Mouse (Mus musculus): ENCODE measurements at regions not wholly inside any gene's neighbourhood (a gene's known extent, or its start where the extent isn't known, plus 50 kb on each side); places are given as distances from the start of the nearest gene placed in this dataset.

DNA sequence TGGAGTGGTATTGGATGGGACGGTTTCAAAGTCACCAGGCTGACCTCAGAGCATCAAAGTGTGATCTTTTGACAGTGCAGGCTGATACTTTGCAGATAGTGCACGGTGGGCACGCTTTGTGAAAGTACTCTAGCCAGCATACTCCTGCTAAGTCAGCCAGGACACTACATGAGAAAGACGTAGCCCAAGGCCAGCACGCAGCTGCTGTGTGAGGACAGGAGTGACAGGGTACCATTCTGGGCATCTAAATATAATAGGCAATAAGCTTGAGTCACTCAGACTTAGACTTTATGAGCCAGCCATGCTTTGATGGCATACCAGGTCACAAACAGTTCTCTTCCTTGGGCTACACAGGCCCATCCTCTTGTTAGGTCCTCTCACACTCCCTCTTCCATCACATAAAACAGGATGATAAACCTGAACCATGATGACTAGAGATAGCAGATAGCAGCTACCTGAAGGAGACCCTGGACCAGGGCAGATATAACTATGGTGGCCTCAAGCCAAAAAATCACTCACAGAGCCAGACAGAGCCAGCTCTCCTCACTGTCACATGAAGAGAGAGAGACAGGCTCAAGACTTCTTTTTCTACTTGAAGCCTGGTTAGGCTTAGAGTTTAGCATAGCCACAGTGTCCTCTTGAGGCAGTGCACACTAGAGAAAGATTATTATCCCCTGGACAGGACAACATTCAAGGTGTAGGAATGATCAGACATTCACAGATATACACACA, 156.7 kb upstream of the Rreb1 start:
- no peaks in the 10 kb centered on the region for H3K36me3 ChIP-seq (ENCODE audit: insufficient read depth, low read length)
- H3K9me3 ChIP-seq (ENCODE audit: low read length) = no peaks in the 10 kb centered on the region
- H3K4me2 ChIP-seq (replicated peaks; ENCODE audit: low read depth, low read length) = no peak overlapping the region
- no peak for ATAC-seq (ENCODE audit: low FRiP score, low TSS enrichment)
- no peak overlapping the region for H3K4me3 ChIP-seq (ENCODE audit: low read length)
- WGBS = 91% methylated on average over 5 of the region's 5 CpGs
- no peaks in the 10 kb centered on the region for H3K27me3 ChIP-seq (ENCODE audit: insufficient read depth, low read length)
- no peak overlapping the region for H3K9ac ChIP-seq (replicated peaks; ENCODE audit: low read length)
- peaks cover 12% of the 10 kb centered on the region for H3K4me1 ChIP-seq (ENCODE audit: insufficient read depth, low read length)
- H3K27ac ChIP-seq (ENCODE audit: low read length) = no peak overlapping the region

DNA sequence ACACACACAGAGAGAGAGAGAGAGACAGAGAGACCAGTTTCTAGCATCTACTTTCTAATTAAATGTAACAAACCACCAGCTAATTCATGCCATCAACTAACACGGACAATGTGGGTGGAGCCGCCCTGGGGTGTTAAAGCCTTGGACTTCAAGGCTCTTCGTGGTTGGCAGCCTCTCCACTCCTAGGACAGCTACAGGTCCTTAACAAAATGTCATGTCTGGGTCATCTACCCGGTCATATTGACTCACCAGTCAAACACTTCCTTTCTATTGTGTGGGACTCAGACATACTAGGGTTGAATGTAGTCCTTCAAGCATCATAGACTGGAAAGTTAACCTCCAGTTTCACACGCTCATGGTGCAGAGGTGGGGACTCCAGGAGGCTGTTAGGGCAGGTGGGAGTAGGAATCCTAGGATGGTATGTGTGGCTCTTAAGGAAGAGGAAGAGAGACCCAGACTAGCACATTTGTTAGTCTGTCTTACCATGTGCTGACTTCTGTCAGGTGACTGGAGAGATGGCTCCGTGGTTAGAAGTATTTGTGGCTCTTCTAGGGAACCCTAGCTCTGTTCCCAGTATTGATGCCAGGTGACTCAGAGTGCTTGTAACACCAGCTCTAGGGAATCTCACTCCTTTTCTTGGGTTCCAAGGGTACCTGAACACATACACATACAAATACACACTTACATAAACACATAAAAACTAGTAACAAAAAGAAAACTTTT, 155.7 kb upstream of the Rreb1 start:
- Histone ChIP-seq H3K9ac (replicated peaks; ENCODE audit: low read length) (no peak overlapping the region), H3K27ac (ENCODE audit: low read length) (no peak overlapping the region), H3K27me3 (ENCODE audit: insufficient read depth, low read length) (no peaks in the 10 kb centered on the region), H3K9me3 (ENCODE audit: low read length) (no peaks in the 10 kb centered on the region), H3K4me3 (ENCODE audit: low read length) (no peak overlapping the region), H3K36me3 (ENCODE audit: insufficient read depth, low read length) (no peaks in the 10 kb centered on the region), H3K4me1 (ENCODE audit: insufficient read depth, low read length) (peaks cover 12% of the 10 kb centered on the region), H3K4me2 (replicated peaks; ENCODE audit: low read depth, low read length) (no peak overlapping the region)
- 48% methylated on average over 6 of the region's 6 CpGs for WGBS
- ATAC-seq (ENCODE audit: low FRiP score, low TSS enrichment) = no peak

DNA sequence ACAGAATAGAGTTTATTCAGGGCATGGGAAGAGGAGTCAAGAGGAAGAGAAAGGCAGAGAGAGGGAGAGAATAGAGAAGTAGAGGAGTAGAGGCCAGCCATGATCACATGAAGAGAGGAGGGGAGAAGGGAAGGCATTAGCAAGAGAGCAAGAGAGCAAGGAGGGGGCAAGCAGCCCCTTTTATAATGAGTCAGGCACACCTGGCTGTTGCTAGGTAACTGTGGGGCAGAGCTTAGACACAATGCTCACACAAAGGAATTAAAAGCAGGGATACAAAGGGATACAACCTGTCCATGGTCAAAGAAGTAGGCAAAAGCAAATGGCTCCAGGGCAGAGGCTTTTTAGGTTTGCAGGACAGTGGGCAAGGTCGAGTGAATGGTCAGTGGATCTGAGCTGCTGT, 153.5 kb upstream of the Rreb1 start:
- Histone ChIP-seq H3K4me2 (replicated peaks; ENCODE audit: low read depth, low read length) (no peak overlapping the region), H3K4me1 (ENCODE audit: insufficient read depth, low read length) (peaks cover 10% of the 10 kb centered on the region), H3K4me3 (ENCODE audit: low read length) (no peak overlapping the region), H3K36me3 (ENCODE audit: insufficient read depth, low read length) (no peaks in the 10 kb centered on the region), H3K9ac (replicated peaks; ENCODE audit: low read length) (no peak overlapping the region), H3K9me3 (ENCODE audit: low read length) (no peaks in the 10 kb centered on the region), H3K27ac (ENCODE audit: low read length) (no peak overlapping the region), H3K27me3 (ENCODE audit: insufficient read depth, low read length) (no peaks in the 10 kb centered on the region)
- 58% methylated on average over 1 of the region's 1 CpGs for WGBS
- no peak for ATAC-seq (ENCODE audit: low FRiP score, low TSS enrichment)

DNA sequence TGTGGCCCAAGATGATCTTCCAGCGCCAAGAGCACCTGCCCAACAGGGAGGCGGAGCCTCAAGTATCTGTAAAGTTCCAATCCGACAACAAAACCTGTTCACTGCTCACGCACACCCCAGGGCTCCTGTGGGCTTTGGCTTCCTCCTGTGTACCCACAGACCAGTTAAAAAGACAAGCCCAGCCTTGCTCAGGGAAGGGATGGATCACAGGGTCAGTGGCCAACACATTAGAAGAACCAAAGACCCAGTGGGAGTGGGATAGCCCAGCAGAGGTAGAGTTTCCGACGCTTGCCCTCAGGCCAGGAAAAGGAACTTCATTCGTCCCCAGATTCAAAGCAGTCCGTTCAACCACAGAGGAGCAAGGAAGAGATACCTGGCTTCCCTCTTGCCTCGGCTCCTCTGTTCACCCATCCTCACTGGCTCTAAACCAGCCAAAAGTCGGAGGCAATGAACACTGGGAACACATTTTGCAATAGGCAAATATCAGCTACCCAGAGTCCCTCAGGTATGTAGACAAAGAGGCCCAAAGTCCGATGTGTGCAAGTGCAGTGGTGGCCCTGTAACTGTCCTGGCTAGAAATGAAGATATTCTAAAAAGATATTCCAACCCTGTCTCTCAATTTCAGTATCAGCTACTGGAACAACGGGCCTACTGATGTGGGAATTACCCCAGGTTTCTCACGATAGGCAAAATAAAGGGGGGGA, 152.5 kb upstream of the Rreb1 start:
- Histone ChIP-seq H3K4me1 (ENCODE audit: insufficient read depth, low read length) (peaks cover 1% of the 10 kb centered on the region; the same call in 1 of the 2 replicates), H3K9me3 (ENCODE audit: low read length) (no peaks in the 10 kb centered on the region), H3K4me2 (replicated peaks; ENCODE audit: low read depth, low read length) (no peak overlapping the region), H3K27me3 (ENCODE audit: insufficient read depth, low read length) (no peaks in the 10 kb centered on the region), H3K9ac (replicated peaks; ENCODE audit: low read length) (no peak overlapping the region), H3K27ac (ENCODE audit: low read length) (no peak overlapping the region), H3K4me3 (ENCODE audit: low read length) (no peak overlapping the region), H3K36me3 (ENCODE audit: insufficient read depth, low read length) (no peaks in the 10 kb centered on the region)
- ATAC-seq (ENCODE audit: low FRiP score, low TSS enrichment) = no peak
- WGBS = 90% methylated on average over 13 of the region's 13 CpGs

DNA sequence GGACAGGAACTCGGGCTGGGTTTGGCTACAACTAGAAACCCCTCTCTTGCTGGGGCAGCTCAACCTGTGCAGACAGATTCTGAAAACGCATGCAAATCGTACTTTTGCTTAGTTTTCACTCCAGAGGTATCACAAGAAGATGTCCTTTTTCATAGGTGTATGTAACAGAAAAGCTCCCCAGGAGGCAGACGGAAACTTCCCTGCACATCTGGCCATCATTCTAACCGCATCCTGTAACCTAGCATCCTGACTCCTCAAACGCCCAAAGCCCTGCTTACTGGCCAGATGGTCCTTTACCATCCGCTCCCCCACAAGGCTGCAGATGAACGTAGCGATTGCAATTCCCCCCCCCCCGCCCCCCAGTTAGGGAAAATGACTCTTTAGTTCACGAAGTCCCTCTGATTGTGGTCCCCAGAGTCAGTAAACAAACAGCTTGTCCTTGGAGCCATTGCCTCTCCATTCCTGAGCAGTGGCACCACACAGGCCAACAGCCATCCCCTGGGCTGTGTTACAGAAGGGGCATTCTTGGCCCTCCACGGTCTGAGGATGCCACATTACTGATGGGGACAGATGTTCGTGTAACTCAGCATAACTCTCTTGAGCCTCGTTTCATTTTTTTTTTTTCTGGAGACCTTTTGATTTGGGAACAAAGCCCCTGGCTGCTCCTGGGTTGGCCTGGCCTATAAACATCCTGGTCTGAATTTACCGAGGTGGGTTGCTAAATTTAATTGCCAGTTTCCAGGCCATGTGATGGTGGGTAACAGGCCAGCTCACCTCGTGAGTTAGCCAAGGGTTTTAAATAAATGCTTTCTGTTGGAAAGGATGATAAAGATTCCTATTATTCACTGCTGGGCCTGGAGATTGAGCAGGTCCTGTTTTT, 149.6 kb upstream of the Rreb1 start:
- Histone ChIP-seq H3K27me3 (ENCODE audit: insufficient read depth, low read length) (no peaks in the 10 kb centered on the region), H3K36me3 (ENCODE audit: insufficient read depth, low read length) (no peaks in the 10 kb centered on the region), H3K4me3 (ENCODE audit: low read length) (no peak overlapping the region), H3K9me3 (ENCODE audit: low read length) (0 out of 2 replicates have a peak, but pooled peaks cover 9% of the 10 kb centered on the region), H3K27ac (ENCODE audit: low read length) (no peak overlapping the region), H3K4me1 (ENCODE audit: insufficient read depth, low read length) (no peaks in the 10 kb centered on the region), H3K4me2 (replicated peaks; ENCODE audit: low read depth, low read length) (no peak overlapping the region), H3K9ac (replicated peaks; ENCODE audit: low read length) (no peak overlapping the region)
- no peak for ATAC-seq (ENCODE audit: low FRiP score, low TSS enrichment)
- WGBS = 65% methylated on average over 16 of the region's 16 CpGs

DNA sequence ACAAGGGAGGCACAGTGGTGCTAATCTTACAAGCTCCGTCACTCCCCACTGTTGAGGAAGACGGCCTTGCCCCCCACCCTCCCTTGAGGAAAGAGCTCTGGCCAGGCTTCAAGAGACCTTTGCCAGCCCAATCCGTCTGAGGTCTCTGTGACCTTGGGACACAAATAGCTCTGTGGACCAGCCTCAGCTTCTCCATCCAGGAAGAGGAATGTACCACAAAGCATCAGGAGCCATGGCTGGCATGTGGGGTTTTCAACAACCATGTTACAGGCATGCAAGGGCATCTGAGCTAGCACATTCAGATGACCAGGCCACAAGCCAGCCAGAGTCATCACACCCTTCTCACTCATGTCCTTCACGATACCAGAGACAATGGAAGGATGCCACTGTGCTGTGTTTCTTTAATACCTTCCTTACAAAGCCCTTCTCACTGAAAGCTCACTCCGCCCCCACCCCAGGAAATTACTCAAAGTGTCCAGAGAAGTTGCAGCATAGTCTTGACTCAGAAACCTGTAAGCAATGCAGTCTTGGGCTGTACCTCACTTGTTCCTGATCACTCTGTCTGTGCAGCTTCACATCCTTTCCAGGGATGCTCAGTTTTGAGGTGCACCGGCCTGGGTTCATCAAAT, 148.8 kb upstream of the Rreb1 start:
- Histone ChIP-seq H3K36me3 (ENCODE audit: insufficient read depth, low read length) (no peaks in the 10 kb centered on the region), H3K27ac (ENCODE audit: low read length) (no peak overlapping the region), H3K27me3 (ENCODE audit: insufficient read depth, low read length) (no peaks in the 10 kb centered on the region), H3K9ac (replicated peaks; ENCODE audit: low read length) (no peak overlapping the region), H3K4me2 (replicated peaks; ENCODE audit: low read depth, low read length) (no peak overlapping the region), H3K4me1 (ENCODE audit: insufficient read depth, low read length) (no peaks in the 10 kb centered on the region), H3K4me3 (ENCODE audit: low read length) (no peak overlapping the region), H3K9me3 (ENCODE audit: low read length) (0 out of 2 replicates have a peak, but pooled peaks cover 9% of the 10 kb centered on the region)
- WGBS = 64% methylated on average over 6 of the region's 6 CpGs
- ATAC-seq (ENCODE audit: low FRiP score, low TSS enrichment) = no peak

DNA sequence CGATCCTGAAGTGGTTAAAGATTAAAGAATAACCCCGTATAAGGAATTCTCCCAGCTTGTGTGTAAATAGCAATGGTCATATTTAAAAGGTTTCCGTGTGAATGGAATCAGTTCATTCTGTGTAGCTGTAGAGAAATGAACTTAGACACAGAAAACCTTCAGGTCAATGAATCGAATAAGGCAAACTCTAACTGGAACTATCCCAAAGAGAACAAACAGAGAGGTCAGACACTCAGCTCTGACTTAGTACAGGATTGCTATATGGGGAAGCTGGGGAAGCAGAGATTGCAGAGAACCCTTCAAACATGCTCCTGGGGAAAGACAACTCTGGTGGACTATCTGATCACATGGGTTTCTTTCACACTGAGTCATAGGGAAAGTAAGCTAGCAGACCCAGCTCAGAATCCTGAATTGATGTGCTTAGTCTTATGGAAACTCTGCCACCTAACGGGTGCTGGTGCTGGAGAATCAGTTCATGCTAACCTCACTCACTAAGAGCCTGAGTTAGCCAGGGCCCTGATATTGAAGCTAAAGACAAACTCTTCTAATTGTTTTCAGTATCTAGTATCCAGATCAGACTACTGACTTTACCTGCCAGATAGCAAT, 145.3 kb upstream of the Rreb1 start:
- no peak overlapping the region for H3K4me3 ChIP-seq (ENCODE audit: low read length)
- no peaks in the 10 kb centered on the region for H3K27me3 ChIP-seq (ENCODE audit: insufficient read depth, low read length)
- H3K27ac ChIP-seq (ENCODE audit: low read length) = no peak overlapping the region
- H3K9ac ChIP-seq (replicated peaks; ENCODE audit: low read length) = no peak overlapping the region
- H3K4me1 ChIP-seq (ENCODE audit: insufficient read depth, low read length) = peaks cover 1% of the 10 kb centered on the region; the same call in 1 of the 2 replicates
- WGBS = 85% methylated on average over 5 of the region's 5 CpGs
- no peak for ATAC-seq (ENCODE audit: low FRiP score, low TSS enrichment)
- H3K36me3 ChIP-seq (ENCODE audit: insufficient read depth, low read length) = no peaks in the 10 kb centered on the region
- no peak overlapping the region for H3K4me2 ChIP-seq (replicated peaks; ENCODE audit: low read depth, low read length)
- 0 out of 2 replicates have a peak, but pooled peaks cover 9% of the 10 kb centered on the region for H3K9me3 ChIP-seq (ENCODE audit: low read length)

DNA sequence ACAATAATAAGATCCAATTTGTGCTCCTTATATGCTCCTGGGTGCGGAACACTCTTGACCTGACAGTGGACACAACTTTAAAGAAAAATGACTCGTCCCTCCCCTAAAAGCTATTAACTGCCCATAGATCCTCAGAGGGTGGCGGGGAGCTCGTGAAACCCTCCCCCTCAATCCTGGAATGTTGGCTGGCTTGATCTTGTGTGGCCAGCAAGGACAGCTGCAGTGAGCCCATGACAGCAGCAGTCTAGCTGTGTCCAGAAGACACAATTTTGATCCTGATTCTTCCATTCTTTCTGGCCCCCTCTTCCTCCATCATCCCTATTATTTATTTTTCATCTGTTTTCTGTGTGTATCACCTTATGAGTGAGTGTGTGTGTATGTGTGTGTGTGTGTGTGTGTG, 141.8 kb upstream of the Rreb1 start:
- no peak for ATAC-seq (ENCODE audit: low FRiP score, low TSS enrichment)

More for the DNA sequence above, 141.8 kb upstream of the Rreb1 start:
- no peaks in the 10 kb centered on the region for H3K27me3 ChIP-seq (ENCODE audit: insufficient read depth, low read length)
- no peak overlapping the region for H3K27ac ChIP-seq (ENCODE audit: low read length)
- 0 out of 2 replicates have a peak, but pooled peaks cover 9% of the 10 kb centered on the region for H3K9me3 ChIP-seq (ENCODE audit: low read length)
- no peak overlapping the region for H3K4me2 ChIP-seq (replicated peaks; ENCODE audit: low read depth, low read length)
- no peaks in the 10 kb centered on the region for H3K36me3 ChIP-seq (ENCODE audit: insufficient read depth, low read length)
- 47% methylated on average over 4 of the region's 4 CpGs for WGBS
- no peak overlapping the region for H3K4me3 ChIP-seq (ENCODE audit: low read length)
- no peak overlapping the region for H3K9ac ChIP-seq (replicated peaks; ENCODE audit: low read length)
- peaks cover 6% of the 10 kb centered on the region; the same call in 1 of the 2 replicates for H3K4me1 ChIP-seq (ENCODE audit: insufficient read depth, low read length)
